Mouse (Mus musculus) gonadal fat pad, adult 2 months (tissue): ENCODE results near the gene B3gnt5. TPM values are rescaled to one million over a fixed set of nuclear protein-coding genes. Genes with fewer than 3 reads are reported as not detected.
"Not testable (repeated sequence)": the region's sequence is repeated elsewhere in the genome, so short reads cannot be mapped to it uniquely, and the experiment has no call there.

Source experiments
- DNase-seq: peaks from one replicate; pipeline ENCODE4 v3.0.0-alpha.2; 2012; ENCODE audit warnings: low read depth
- polyA plus RNA-seq: library from polyadenylated mRNA; depleted of rRNA; stranded (reverse); fragments of >200 nt; gene quantifications from 2 replicates; pipeline ENCODE4 v1.2.3, GENCODE M21; 2012; rRNA removed

The B3gnt5 gene
- 0.08 and 0.18 TPM in 2 replicates for polyA plus RNA-seq

DNA sequence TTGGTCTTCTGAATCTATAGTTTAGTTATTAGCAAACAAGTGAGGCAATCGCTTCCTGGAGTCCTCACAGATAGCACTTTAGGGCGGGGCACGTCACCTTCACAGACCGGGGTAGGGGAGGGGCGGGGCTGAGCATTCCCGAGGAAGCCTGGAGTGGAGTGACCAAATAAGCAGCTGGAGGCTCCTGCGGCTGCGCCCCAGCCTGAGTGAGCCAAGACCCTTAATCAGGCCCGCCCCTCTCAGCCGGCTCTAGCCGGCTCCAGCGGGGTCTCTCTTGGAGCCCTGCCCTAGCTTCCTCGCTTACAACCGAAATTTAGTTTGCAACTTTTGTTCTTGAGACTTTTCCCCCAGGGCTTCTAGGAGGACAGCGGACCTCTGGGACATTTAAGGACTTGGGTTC lies at the start of gene B3gnt5:
Gene B3gnt5 (plus strand): TSS at position 135 of the 400 bp plus-strand sequence.
- no peak for DNase-seq

DNA sequence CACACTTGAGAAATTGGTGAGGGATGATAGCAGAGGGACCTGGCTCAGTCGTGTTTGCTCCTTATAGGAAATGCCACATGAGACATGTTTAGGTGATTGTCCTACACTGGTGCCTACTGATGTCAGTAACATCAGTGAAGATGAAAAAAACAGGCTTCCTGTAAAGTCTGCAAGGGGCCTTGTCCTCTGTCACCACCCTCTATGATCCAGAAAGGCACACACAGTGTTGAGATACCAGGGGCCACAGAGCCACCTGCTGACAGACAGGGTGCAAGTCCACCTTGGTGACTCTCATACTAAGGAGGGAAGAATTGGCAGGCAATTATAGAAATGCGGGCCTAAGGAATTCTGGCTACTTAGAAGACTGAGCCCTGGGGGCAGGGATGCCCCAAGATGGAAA lies 39.0 kb upstream of the B3gnt5 start:
- no peak for DNase-seq

DNA sequence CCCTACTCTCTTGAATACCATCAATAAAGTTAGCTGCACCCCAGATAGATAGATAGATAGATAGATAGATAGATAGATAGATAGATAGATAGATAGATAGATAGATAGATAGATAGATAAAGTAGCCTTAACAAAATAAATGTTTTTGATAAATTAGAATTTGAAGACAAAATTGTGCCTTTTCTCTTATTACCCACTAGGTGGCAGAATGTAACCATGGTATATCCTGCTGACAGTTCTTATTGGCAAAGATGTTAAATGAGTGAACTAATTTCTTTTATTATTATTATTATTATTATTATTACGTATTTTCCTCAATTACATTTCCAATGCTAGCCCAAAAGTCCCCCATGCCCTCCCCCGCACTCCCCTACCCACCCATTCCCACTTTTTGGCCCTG lies 35.9 kb upstream of the B3gnt5 start:
- not testable (repeated sequence) for DNase-seq

DNA sequence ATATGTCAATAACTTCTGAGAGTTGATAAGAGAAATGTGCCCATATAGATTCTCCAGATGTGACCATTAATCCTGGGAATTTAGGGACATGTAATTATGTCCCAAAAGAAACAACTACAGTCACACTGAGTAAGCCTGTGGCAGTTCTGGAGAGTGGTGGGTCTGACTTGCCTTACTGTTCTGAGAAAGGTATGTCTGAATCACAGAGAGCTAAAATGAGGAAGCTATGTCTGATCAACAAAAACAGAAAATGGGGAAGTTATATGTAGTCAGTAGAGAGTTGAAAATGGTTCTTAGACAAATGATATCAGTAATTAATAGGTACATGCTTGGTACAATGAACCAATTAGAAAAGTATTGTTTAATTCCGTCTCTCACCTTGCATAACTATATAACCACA lies 27.1 kb upstream of the B3gnt5 start:
- DNase-seq: no peak

DNA sequence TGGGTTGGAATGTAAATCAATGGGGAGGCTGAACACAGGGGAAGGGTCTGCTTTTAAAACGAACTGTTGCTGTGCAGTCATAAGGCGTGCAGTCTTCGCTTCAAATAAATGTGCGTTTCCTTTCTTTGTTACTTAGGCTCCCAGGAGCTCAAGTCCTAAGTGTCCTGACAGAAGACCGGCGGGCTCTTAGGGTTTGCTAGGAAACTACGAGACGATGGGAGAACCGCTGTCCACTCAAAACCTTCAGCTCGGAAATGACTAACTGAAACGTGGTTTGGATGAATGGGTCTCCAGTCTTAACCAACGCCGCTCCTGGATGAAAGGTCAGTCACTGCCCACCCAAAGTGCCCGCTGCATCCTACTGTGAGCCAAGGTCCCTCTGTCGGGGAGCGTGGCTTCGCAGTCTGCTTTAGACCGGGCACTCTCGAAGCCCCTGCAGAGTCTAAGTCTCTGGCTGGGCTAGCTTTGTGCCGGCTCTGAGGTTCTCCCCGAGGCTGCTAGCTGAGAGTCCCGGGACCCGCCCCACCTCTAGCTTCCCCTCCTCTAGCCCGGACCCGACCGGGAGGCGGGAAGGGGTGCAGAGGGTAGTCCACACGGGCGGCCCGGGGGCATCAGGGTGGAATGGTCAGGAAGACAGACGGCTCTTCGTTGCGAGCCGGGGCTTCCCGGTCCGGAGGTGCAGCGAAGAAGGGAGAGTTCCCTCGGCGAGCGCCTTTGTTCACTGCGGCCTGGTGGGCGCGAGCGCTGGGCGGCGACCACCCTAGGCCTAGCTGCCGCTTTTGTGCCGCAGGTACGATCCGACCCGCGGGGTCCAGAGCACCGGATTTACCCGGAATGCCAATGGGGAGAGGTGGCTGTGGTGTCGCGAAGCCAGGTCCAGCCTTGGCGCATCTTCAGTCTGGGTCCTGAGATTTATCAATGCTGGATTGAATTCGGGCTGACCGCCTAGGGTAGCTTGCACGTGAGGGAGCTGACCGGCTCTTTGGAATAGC lies 793 bp downstream of the B3gnt5 start:
- no peak for DNase-seq

DNA sequence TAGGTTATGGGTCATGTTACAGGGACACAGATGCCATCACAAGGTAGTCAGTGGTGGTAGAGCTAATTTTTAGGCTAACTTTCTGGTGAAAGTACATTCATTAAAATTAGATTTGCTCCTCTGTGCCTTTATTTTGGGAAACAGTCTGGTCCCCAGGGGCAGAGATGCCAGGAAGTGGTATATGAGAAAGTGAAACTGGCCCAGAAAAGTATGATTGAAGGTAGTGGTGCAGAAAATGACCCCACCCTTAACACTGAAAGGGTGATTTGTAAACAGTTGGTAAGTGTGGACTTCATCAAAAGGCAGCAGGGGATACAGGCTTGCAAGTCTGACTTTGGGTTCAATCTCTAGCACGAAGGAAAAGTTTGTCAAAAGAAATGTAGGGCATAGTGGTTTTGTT lies 1.7 kb downstream of the B3gnt5 start:
- DNase-seq: no peak

DNA sequence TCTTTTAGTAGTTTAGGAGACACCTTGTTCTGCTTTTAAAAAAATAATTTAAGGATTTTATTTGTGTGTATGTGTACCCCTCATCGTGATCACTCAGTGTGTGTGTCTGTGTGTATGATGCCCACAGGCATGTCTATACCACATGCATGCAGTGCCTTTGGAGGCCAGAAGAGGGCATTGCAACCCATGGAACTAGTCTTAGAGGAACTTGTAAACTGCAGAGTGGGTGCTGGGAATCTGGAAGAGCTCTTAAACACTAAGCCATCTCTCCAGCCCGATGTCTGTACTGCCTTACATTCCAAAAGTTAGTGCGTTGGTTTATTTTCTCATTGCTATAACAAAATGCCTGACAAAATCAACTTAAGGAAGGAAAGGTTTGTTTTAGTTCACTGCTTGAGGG lies 6.1 kb downstream of the B3gnt5 start:
- DNase-seq: no peak

DNA sequence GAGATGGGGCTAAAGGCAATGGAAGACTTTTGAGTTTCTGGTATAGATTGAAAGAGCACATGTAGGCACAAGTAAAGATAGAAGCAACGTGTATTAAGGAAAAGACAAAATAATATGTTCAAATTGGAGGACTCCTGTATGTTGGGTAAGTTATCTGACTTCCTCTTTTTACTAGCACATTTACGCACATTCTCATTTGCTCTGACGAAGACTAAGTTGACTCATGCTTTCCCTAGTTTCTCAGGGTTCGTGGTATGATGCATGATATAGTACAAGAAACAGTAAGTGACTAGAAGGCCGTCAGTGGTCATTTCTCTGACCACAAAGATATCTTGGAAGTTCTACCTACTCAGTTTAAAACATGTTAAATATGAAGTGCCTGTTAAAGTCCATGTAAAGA lies 8.0 kb downstream of the B3gnt5 start:
- DNase-seq: no peak

DNA sequence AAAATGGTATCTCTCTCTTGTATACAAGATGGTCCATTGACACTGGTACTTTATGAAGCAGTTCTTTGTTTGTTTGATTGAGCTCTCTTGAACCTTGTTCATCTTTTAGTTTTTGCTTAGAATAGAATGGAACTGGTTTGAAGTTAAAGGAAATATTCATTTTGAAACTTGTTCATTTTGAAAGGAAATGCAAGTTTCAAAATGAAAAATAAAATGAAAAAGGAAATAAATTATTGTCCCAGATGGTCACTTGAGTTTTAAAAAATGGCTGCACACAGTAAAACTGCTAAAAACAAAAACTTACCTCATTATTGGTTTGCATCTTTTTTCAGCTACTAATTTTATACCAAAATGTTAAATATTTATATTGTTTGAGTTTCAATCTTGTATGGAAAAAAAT lies 12.0 kb downstream of the B3gnt5 start:
- no peak for DNase-seq

DNA sequence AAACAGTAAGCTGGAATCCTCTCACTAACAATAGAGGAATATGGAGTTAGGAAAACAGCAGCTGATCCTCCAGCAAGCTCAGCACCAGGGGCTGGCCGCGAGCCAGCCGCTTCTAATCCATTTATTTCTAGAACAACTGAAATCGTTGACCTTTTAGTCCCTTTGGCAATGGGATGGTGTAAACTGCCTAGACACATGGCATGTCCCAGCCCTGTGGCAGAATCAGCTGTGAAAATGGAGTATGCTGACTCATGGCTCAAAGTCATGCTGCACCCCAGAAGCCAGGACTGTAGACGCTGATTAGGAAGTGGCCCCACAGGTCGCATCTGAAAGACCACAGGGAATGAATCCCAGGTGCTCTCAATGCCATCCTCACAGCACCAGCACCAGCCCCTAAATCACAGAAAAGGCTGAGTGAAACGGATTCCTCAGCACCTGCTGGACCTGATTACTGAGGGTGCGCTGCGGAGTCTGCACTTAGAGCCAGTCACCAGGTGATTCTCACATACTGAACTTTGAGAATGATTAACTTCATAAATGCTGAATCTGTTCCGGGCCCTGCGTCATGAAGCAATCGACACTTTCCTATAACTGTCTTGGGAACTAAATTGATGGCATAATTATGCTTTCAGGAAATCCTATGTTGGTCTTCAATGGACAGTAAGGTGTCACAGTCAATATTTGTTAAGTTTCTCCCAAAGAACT lies 26.5 kb downstream of the B3gnt5 start:
- no peak for DNase-seq

DNA sequence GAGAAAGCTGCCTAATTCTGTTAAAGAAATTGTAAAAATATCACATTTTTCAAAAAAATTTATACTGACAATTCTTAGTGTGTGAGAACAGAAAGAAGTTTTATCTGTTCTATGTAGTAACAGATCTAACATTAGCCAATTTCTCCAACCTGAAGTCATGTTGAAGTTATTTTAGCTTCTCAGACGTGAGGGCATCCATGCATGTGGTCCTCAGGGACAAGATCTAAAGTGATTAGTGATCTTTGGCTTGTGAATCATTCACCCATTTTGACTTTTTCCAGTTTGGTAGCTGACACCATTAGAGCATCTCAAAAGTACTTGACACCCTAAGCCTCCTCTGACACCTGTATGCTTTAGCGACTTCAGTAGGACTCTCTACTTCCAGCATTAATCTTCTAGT lies 29.9 kb downstream of the B3gnt5 start:
- no peak for DNase-seq

DNA sequence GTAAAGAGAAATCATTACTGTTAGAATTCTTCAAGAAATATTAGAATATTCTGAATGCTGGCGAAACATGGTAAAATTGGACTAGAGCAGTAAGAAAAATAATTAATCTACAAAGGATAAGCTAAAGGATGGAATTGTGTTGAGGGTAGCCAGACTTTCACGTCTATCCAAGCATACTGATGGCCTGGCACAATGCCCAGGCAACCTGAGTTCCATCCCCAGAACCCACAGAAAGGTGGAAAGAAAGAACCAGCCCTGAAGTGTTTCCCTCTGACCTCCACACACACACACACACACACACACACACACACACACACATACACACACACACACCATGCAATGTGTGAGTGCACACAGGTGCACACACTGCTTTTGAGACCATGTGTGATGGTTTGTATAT lies 58.8 kb downstream of the B3gnt5 start:
- DNase-seq: no peak

Other genes with a start within 250 kb of the B3gnt5 start
- not detected in 2 replicates for gene Olfr167, start 237.9 kb upstream of the B3gnt5 start, polyA plus RNA-seq
- not detected in 2 replicates for gene Olfr168, start 224.7 kb upstream of the B3gnt5 start, polyA plus RNA-seq
- not detected in 2 replicates for gene Olfr169, start 188.4 kb upstream of the B3gnt5 start, polyA plus RNA-seq
- gene Olfr170, start 148.3 kb upstream of the B3gnt5 start, polyA plus RNA-seq: not detected in 2 replicates
- gene Olfr171, start 130.3 kb upstream of the B3gnt5 start, polyA plus RNA-seq: not detected in 2 replicates
- 0.04 TPM in 1 of 2 replicates, not detected in the other for gene Lamp3, start 53.8 kb upstream of the B3gnt5 start, polyA plus RNA-seq
- 2.2 and 3.1 TPM in 2 replicates for gene Klhl6, start 222.8 kb downstream of the B3gnt5 start, polyA plus RNA-seq